Mouse (Mus musculus) left cerebral cortex, adult 2 months (tissue): ENCODE results near the gene Zfp341. TPM values are rescaled to one million over a fixed set of nuclear protein-coding genes. Genes with fewer than 3 reads are reported as not detected.

Experiments used
- DNase-seq, 2 experiments: peaks; one replicate each; pipeline ENCODE4 v3.0.0; 2021 to 2022; ENCODE audit warnings: low spot score in 2 of 2, mixed read lengths in 1 of 2; ENCODE audit errors: extremely low spot score in 1 of 2
- H3K27ac ChIP-seq: fragments of 200-600 bp; 2 replicates; pipeline ENCODE4 v1.8.1; 2022
- H3K4me3 ChIP-seq: fragments of 200-600 bp; 2 replicates; pipeline ENCODE4 v1.8.1; 2022
- CTCF ChIP-seq: fragments of 200-600 bp; IDR thresholded peaks from 2 replicates; pipeline ENCODE4 v1.8.1; 2022; ENCODE audit warnings: antibody characterized with exemption, mild to moderate bottlenecking, moderate library complexity
- intact Hi-C: fragments of 180-260 bp; cut with DNase I; formaldehyde crosslinking; loops from one replicate; pipeline ENCODE4 v1.15.1; 2025
- total RNA-seq, 2 experiments: library from RNA; stranded (reverse); gene quantifications; 2 replicates each; pipeline ENCODE4 v1.2.3; 2021

Zfp341 gene
- total RNA-seq, 2 experiments from 2014 or later = 11.1 to 11.7 TPM

DNA sequence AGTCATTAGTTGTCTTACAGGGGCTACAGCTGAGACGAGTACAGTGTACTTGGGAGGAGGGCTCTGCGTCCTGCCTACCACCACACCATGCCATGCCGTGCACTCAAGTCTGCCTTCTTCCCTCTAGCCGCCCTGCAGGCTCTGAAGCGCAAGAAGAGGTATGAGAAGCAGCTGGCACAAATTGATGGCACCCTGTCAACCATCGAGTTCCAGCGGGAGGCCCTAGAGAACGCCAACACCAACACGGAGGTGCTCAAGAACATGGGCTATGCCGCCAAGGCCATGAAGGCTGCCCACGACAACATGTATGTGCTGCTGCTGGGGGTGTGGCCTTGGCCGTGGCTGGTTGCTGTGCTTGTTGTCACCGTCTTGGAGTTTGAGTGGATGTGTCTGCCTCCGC is 76.3 kb downstream of the Zfp341 start:
- no peak for DNase-seq
- Histone ChIP-seq H3K4me3 (no peak overlapping the region), H3K27ac (no peak overlapping the region)
- TF ChIP-seq CTCF = no peak
- intact Hi-C loops = no loop called here

DNA sequence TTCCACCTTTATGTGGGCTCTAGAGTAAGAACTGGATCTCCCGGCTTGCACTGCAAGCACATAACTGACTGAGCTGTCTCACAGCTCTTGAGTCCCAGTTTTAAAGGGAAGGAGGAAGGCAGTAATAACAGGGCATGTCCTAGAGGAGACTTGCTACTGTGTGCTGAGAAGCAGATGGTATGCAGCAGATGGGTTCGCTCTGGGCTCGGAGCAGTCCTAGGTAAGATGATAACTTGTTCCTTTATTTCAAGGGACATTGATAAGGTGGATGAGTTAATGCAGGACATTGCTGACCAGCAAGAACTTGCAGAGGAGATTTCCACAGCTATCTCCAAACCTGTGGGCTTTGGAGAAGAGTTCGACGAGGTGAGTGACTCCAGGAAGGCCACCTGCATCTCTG is 77.9 kb downstream of the Zfp341 start:
- Histone ChIP-seq H3K27ac (no peak overlapping the region), H3K4me3 (no peak overlapping the region)
- no peak for TF ChIP-seq CTCF
- no peak for DNase-seq
- intact Hi-C loops = no loop called here

DNA sequence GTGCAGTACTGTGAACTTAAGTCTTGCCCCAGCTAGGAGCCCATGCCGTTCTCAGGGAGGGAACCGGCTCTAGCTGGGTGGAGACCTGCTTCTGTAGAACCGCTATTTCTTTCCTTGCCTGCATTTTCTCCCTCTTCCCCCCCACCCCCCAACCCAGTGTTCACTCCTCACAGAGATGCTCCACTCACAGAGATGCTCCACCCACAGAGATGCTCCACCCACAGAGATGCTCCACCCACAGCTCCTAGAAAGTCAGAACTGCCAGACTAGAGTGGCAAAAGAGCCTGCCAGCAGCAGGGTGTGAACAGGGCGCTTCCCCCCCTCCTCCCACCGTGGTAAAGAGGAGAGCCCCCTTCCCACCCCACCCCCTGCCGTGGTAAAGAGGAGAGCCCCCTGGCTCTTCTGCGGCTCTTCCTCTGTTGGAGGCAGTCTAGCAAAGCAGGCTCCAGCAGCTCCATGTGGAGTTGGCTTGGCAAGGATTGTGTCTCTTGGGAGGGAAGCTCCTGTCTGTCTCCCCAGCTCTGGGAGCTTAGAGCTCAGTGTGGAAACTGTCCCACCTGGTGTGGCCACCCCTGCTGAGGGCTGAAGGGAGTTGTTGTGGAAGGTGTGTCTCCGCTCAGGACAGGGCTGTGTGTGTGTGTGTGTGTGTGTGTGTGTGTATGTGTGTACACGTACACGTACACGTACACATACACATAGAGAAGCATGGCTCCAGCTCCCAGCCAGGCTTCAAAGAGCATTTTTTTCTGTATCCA is 80.3 kb downstream of the Zfp341 start:
- intact Hi-C loops = no loop called here
- no peak for TF ChIP-seq CTCF
- no peak for DNase-seq
- H3K27ac ChIP-seq = no peak overlapping the region
- H3K4me3 ChIP-seq = no peak overlapping the region

DNA sequence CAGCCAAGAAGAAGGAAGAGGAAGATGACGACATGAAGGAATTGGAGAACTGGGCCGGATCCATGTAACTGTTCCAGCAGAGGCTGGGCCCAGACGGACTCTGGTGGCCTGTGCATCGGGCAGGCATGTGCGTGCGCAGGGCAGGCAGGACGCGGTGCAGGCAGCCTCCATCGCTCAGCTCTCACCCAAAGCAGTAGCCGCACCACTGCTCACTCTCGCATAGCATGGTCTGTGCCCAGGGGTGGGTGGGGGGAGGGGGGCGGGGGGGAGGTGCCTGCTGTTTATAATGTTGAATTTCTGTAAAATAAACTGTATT is 80.8 kb downstream of the Zfp341 start:
- no peak for TF ChIP-seq CTCF
- intact Hi-C loops = no loop called here
- no peak for DNase-seq
- Histone ChIP-seq H3K4me3 (no peak overlapping the region), H3K27ac (no peak overlapping the region)

DNA sequence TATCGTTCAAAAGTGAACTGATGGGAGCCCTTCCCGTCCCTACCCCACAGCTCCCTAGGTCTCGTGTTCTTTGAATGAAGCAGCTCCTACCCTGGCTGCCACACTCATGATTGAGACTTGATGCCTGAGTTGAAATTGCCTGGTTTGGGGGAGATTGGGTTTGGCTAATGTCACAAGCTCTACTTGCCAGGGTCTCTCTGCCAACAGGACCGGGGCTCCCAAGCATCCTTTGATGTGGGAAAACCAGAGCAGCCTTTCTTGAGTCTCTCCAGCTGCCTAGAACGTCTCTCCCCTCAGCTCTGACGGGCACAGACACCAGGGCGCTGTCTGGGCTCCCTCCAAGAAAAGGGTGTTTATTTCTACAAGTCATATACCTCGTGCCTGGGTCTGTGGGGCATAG is 82.6 kb downstream of the Zfp341 start:
- intact Hi-C loops = no loop called here
- Histone ChIP-seq H3K4me3 (no peak overlapping the region), H3K27ac (no peak overlapping the region)
- TF ChIP-seq CTCF = no peak
- no peak for DNase-seq

Other genes with a start within 250 kb of the Zfp341 start
- gene Cdk5rap1, start 240.3 kb upstream of the Zfp341 start, total RNA-seq = 10 to 100 TPM; 11.5 to 14.3 TPM
- gene Snta1, start 205.2 kb upstream of the Zfp341 start, total RNA-seq = 10 to 100 TPM; 33.9 to 34.1 TPM
- 10 to 100 TPM; 54.3 to 57.4 TPM for gene Cbfa2t2, start 176.8 kb upstream of the Zfp341 start, total RNA-seq
- under 1 TPM in 1 of 2 experiments, not detected in 1; 0.70 TPM for gene 1700003F12Rik, start 66.2 kb upstream of the Zfp341 start, total RNA-seq
- gene Actl10, start 61.5 kb upstream of the Zfp341 start, total RNA-seq = not detected
- 10 to 100 TPM; 79.3 to 82.7 TPM for gene Necab3, start 54.4 kb upstream of the Zfp341 start, total RNA-seq
- gene E2f1, start 43.4 kb upstream of the Zfp341 start, total RNA-seq = 10 to 100 TPM in 1 of 2 experiments, 1 to 10 TPM in 1; 10.0 to 11.5 TPM
- 10 to 100 TPM; 12.8 to 14.2 TPM for gene Pxmp4, start 9.6 kb upstream of the Zfp341 start, total RNA-seq
- not detected for gene 4930519P11Rik, start 140 bp downstream of the Zfp341 start, total RNA-seq
- gene Chmp4b, start 38.4 kb downstream of the Zfp341 start, total RNA-seq = 100 to 1,000 TPM; 215 to 217 TPM
- gene Gm14214, start 156.7 kb downstream of the Zfp341 start, total RNA-seq = not detected
- 100 to 1,000 TPM in 1 of 2 experiments, 10 to 100 TPM in 1; 93.2 to 101 TPM for gene Raly, start 177.8 kb downstream of the Zfp341 start, total RNA-seq
- not detected for gene a, start 178.1 kb downstream of the Zfp341 start, total RNA-seq